Mouse (Mus musculus) ZHBTc4 (cell line): ENCODE measurements around the gene Gm30191.

ENCODE experiments used
- DNase-seq: peaks from one replicate; pipeline ENCODE4 v3.0.0-alpha.2; 2011; ENCODE audit warnings: low read depth, low spot score

Gene Gm30191

DNA sequence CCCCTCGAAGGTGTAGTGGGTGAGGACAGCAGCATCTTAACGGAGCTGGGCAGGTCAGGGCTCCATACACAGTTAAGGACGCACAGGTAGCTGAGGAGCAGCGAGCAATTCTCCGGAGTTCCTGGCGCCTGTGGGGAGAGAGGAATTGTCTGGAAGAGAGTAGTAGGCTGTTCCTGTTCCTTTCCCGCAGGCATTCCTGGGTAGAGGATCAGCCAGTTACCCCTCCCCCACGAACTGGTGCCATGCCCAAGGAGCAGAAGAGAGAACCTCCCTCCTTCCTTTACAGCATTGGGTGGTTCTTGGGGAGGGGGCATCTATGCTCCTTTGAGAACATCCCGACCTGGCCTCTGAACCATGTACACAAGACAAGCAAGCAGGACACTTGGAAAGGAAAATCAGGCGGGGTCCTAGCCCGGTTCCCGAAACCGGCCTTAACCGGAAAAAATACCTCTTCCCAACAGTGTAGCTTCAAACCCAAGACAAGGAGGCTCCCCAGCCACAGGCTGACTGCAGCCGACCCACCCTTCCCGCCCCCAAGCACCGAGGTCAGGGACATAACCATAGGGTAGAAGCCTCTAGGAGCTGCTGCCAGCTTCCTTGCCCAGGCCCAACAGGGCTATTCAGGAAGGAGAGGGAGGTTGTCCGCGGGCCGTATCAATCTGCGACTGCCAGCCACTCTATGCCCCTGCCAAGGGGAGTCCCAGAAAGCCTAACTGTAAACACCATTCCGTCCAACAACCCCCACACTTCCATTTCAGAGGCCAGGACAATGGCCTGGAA, 5.6 kb downstream of the Gm30191 start:
- DNase-seq = peak; percentile 86

- DNase-seq = no peak
These were observed 6.4 kb downstream of the Gm30191 start for GRCm38 (mm10) chr4:134252911-134253721.

- DNase-seq = no peak
These were observed 7.1 kb downstream of the Gm30191 start, which contains the start of gene Grrp1 for GRCm38 (mm10) chr4:134253722-134254324. Gene Grrp1 (minus strand): TSS chr4:134254106.

GRCm38 (mm10) chr4:134254835-134255234, 8.1 kb downstream of the Gm30191 start:
- DNase-seq = no peak

DNA sequence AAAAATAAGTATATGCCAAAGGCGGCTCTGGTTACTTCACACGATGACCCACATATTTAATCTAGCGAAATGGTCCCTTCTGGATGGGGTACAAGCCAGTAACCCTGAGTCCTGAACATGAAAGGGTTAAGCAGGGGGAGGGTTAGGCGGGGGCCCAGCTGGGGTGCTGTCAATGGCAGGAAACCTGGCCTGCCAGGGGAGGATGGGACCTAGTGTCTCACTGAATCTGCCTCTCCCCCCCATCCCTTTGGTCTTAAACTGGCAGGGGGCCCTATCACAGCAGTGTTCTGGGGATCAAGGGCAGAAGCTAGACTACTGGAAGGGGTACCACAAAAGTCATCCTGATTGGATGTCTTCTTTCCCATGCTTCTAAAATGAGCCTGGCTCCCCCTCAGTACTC, 9.1 kb downstream of the Gm30191 start:
- DNase-seq = no peak

GRCm38 (mm10) chr4:134256407-134257197, 9.9 kb downstream of the Gm30191 start:
- DNase-seq = no peak

DNA sequence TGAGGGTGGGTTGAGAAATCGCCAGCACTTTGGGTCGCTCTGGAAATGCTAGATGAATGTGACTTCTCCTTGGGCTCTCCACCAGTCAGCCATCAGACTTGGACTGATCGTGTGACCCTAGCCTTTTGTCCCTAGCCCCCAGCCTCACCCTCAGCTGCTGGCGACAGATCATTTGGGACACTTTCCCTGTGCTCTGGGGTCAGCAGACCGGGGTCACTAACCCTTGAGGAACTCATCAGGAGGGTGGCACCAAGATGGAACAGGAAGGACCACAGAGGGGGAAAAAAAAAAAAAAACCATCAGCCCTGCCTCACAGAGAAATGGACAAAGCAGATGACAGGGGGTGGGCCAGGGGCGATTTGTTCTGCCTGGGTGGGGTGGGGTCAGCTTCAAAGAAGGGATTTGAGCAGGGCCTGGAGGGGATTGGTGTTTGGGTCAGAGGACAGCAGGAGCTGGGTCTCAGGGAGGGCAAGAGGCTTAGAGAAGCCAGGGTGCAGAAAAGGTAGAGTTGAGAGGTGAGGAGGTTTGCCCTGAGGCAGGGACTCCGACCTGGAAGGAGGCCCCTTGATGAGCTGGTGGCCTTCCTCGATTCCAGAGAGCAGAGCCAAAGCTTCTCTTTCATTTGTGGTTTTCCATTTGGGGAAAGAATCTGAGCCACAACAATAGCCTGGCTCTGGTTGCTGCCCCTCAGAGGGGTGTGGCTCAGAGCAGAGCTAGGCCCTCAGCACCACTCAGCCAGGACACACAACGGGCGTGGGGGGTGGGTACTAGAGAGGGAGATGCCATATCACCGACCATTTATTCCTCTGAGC, 10.7 kb downstream of the Gm30191 start:
- no peak for DNase-seq

DNA sequence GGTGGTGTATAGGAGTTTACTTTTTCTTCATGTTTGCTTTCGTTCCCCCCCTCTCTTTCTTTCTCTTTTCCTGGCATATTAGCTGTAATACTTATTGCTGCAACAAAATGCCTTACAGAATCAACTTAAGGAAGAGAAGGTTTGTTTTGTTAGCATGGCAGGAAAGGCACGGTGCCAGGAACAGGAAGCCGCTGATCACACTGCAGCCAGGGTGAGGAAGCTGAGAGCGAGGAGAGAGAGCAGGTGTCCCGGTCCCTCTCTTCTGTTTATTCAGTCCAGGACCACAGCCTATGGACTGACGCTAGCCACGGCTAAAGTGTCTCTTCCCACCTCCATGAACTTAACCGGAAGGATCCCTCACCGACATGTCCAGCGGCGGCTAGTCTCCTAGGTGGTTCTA, 11.6 kb downstream of the Gm30191 start:
- no peak for DNase-seq

- DNase-seq = peak; percentile 92
These were observed 16.5 kb downstream of the Gm30191 start for GRCm38 (mm10) chr4:134263191-134263590.

DNA sequence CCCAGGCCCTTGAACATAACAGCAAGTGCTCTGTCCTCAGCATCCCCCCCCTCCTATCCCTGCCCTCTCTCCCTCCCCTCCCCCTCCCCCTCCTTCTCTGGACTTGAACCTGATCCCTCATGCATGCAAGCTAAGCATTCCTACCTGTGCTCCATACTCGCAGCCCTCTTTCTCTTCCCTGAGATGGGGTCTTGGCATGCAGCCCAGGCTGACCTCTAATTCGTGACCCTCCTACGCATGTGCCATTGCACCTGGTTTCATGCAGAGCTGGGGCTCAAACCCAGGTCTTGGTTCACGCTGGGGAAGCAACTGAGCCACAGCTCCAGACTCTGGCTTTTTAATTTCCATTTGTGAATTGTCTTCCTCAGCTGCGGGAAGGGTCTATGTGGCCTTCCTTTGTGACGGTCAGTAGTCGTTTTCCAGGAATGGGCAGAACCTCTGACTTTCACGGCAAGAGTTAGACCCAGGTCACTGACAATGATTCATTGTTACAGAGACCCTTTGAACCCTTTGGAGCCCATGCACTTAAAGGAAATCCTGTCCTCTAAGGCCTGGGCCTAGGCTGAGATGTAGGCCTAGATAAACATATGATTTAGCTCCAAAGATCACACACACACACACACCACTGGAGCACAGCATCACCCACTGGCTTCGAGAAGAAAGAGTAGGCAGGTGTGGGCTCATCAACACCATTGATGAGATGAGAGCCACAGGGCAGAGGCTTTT, 19.3 kb downstream of the Gm30191 start:
- DNase-seq = no peak

DNA sequence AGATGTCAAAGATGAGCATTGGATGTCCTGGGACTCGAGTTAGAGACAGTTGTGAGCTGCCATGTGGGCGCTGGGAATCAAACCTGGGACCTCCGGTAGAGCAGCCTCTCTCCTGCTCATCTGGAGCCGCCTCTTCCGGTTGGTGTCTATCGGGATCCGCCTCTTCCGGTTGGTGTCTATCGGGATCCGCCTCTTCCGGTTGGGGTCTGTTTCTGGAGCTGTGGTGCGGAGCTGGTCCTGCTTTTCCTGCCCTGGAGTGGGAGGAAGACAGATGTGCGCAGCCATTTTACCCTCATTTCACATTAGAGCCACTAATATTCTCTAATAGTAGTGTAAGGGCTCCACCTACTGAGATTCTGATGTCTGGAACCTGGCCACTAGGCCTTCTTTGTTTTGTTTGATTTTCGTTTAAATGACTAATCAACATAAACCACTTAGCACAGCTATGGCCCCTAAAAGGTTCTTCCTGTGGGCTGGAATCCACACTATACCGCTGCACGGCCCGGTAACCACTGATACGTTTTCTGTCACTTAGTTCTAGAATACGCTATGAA, 21.4 kb downstream of the Gm30191 start:
- peak; percentile 91 for DNase-seq

DNA sequence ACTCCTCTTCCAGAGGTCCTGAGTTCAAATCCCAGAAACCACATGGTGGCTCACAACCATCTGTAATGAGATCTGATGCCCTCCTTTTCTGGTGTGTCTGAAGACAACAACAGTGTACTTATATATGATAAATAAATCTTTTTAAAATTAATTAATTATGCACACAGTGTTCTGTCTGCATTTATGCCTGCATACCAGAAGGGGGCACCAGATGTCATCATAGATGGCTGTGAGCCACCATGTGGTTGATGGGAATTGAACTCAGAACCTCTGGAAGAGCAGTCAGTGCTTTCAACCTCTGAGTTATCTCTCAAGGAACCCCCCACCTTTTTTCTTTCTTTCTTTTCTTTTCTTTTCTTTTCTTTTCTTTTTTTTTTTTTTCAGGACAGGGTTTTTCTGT, 22.9 kb downstream of the Gm30191 start:
- peak; percentile 35 for DNase-seq

DNA sequence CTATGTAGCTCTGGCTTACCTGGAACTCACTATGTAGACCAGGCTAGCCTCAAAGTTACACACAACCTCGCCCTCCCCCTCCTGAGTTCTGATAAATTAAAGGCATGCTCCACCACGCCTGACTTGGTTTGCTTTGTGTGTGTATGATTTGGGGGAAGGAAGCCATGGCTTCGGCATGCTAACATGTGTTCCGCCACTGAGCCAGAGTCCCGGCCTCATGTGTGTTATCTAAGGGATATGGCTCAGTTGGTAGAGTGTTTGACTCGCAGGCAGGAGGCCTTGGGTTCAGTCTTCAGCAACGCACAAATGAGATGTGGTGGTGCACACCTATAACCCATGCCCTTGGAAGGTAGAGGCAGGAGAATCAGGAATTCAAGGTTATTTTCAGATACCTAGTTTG, 25.2 kb downstream of the Gm30191 start:
- DNase-seq = no peak

- DNase-seq = no peak
These were observed 26.1 kb downstream of the Gm30191 start for GRCm38 (mm10) chr4:134272731-134273416.

GRCm38 (mm10) chr4:134273417-134274345, 26.9 kb downstream of the Gm30191 start:
- peak; percentile 87 for DNase-seq

GRCm38 (mm10) chr4:134284942-134285341, 38.2 kb downstream of the Gm30191 start:
- DNase-seq = no peak

DNA sequence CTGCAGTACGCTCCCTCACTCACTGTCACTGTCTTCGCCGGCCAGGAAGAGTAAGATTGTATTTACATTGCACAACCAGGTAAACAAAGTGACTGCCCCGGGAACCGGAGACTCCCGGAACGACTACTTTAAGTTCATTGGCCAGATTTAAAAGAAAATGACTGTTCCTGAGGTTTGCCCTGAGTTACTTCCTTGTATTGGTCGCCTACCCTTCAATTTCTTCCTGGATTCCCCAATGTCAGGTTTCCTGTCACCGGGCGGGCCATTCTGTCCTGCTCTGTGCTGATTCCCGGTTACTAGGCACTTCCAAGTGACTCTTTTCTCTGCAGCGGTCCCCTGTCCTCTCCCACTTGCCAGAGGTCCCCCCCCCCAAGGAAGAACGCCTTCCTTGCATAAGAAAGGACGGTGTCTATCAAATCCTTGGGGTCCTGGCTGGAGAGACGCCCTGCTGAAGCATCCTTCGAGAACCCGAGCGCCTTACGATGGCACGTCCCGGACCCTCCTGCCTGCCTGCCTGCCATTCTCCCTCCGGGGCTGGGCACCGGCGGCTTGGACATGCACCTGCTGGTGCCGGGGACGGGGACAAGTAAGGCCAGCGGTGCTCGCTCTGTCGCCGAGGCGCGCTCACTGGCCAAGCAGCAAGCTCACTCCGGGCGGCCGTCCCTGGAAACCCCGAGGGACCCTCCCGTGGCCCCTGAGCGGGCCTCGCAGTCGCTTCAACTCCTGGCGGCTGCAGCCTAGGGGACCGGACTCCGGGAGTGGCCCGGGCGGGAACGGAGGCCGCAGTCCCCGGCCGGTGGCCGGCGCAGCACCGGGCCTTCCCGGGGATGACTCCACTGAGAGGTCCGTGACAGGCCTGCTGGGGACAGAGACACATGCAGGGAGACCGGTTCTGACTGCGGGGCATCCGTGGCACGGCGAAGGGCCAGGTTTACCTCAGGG, 39.8 kb downstream of the Gm30191 start:
- DNase-seq = peak; percentile 38
